11 mouse cellular contexts compared by ENCODE assay signal in the genomic region with DNA sequence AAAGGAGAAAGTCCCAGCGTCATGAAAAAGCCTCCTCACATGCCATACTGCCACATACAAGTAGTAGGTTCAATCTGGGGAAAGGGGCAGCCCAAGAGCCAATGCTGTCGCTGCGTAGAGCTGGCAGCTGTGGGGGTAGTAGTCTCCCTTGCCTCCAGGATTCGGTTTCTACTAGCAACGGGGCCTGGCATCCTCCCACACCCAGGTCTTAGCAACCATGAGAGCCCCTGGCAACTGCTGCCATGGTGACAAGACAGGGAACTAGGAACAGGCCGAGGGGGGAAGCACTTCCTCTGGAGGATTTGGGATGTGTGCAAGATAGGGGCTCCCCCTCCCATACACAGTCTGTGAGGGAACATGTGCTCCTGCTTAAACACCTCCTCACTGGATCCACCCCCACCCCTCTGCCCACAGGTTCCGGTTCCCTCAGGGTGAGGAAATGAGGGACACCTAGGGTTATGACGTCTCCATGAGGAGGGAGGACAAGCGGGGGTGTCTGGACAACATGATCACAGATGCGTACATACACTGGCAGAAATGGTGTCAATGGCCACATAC. TPM values are rescaled to one million over a fixed set of nuclear protein-coding genes. Genes with fewer than 3 reads are reported as not detected.
DNase-seq lines count a peak whose midpoint lies in the region; ATAC-seq and TF ChIP-seq lines count a peak whose summit lies in the region.
"Had no signal": no experiment of that assay in that cellular context is flagged by ENCODE, and none has a peak within 500 bp of the region (broad histone marks: within the 10 kb centered on the region; RNA-seq: fewer than 3 reads in every experiment).

No protein-coding gene starts in this region.

- H3K27ac ChIP-seq in forebrain, embryonic 12.5 days: peak overlapping the region; percentile 54
- peak overlapping the region; percentile 91 for H3K27ac ChIP-seq in midbrain, postnatal 0 days (ENCODE audit: low read depth, low read length)
- H3K27ac ChIP-seq in liver, postnatal 0 days (ENCODE audit: low read depth): no peak overlapping the region
- no peak overlapping the region for H3K27ac ChIP-seq in lung, postnatal 0 days (ENCODE audit: low read length)
- H3K27ac ChIP-seq in limb, embryonic 10.5 days: no peak overlapping the region

- H3K9me3 ChIP-seq in forebrain, embryonic 12.5 days: no peaks in the 10 kb centered on the region
- no peaks in the 10 kb centered on the region for H3K9me3 ChIP-seq in midbrain, postnatal 0 days (ENCODE audit: low read length)
- no peaks in the 10 kb centered on the region for H3K9me3 ChIP-seq in liver, postnatal 0 days (ENCODE audit: low read length)
- no peaks in the 10 kb centered on the region for H3K9me3 ChIP-seq in lung, postnatal 0 days (ENCODE audit: low read length)
- H3K9me3 ChIP-seq in limb, embryonic 10.5 days (replicated peaks): no peaks in the 10 kb centered on the region
- H3K9me3 ChIP-seq: G1E had no signal

- no peak overlapping the region for H3K4me3 ChIP-seq in forebrain, embryonic 12.5 days (replicated peaks)
- H3K4me3 ChIP-seq in midbrain, postnatal 0 days (ENCODE audit: low read depth, low read length): no peak overlapping the region
- no peak overlapping the region for H3K4me3 ChIP-seq in liver, postnatal 0 days (ENCODE audit: low read depth, low read length)
- no peak overlapping the region for H3K4me3 ChIP-seq in lung, postnatal 0 days (ENCODE audit: low read depth, low read length)
- no peak overlapping the region for H3K4me3 ChIP-seq in limb, embryonic 10.5 days
- H3K4me3 ChIP-seq: erythroblast, embryonic 14.5 days had no signal

- TF ChIP-seq CTCF in midbrain, postnatal 0 days (IDR thresholded peaks at IDR 0.05): no peak
- no peak for TF ChIP-seq CTCF in liver, postnatal 0 days (IDR thresholded peaks at IDR 0.05; ENCODE audit: low read depth)
- no peak for TF ChIP-seq CTCF in lung, postnatal 0 days (IDR thresholded peaks at IDR 0.05)

- H3K4me2 ChIP-seq in forebrain, embryonic 12.5 days: peak overlapping the region; percentile 19
- peak overlapping the region; percentile 34 for H3K4me2 ChIP-seq in midbrain, postnatal 0 days (ENCODE audit: low read depth, low read length, poor library complexity, severe bottlenecking)
- H3K4me2 ChIP-seq in liver, postnatal 0 days (ENCODE audit: low read depth, low read length): no peak overlapping the region
- no peak overlapping the region for H3K4me2 ChIP-seq in lung, postnatal 0 days (replicated peaks; ENCODE audit: low read depth, low read length)

- H3K27me3 ChIP-seq in forebrain, embryonic 12.5 days: peaks cover 9% of the 10 kb centered on the region; the same call in 1 of the 2 replicates
- H3K27me3 ChIP-seq in midbrain, postnatal 0 days (ENCODE audit: insufficient read depth, low read length): no peaks in the 10 kb centered on the region
- peaks cover 24% of the 10 kb centered on the region for H3K27me3 ChIP-seq in liver, postnatal 0 days (ENCODE audit: insufficient read depth, low read length)
- H3K27me3 ChIP-seq in lung, postnatal 0 days (replicated peaks; ENCODE audit: insufficient read depth, low read length): 0 out of 2 replicates have a peak, but pooled peaks cover 7% of the 10 kb centered on the region
- H3K27me3 ChIP-seq in limb, embryonic 10.5 days (ENCODE audit: low read depth, poor library complexity, severe bottlenecking): peaks cover 25% of the 10 kb centered on the region

- H3K9ac ChIP-seq in forebrain, embryonic 12.5 days: no peak overlapping the region
- 0 out of 2 replicates have a peak overlapping the region, but pooled peaks have one; percentile 33 for H3K9ac ChIP-seq in midbrain, postnatal 0 days (replicated peaks; ENCODE audit: low read length, poor library complexity, severe bottlenecking)
- H3K9ac ChIP-seq in liver, postnatal 0 days (replicated peaks): no peak overlapping the region
- no peak overlapping the region for H3K9ac ChIP-seq in lung, postnatal 0 days (replicated peaks; ENCODE audit: low read depth)

- H3K4me1 ChIP-seq in forebrain, embryonic 12.5 days: peaks cover 50% of the 10 kb centered on the region
- H3K4me1 ChIP-seq in midbrain, postnatal 0 days (ENCODE audit: insufficient read depth, low read length): peaks cover 30% of the 10 kb centered on the region
- peaks cover 10% of the 10 kb centered on the region for H3K4me1 ChIP-seq in liver, postnatal 0 days (ENCODE audit: insufficient read depth)
- H3K4me1 ChIP-seq in lung, postnatal 0 days (ENCODE audit: insufficient read depth, low read depth, low read length): 0 out of 2 replicates have a peak, but pooled peaks cover 5% of the 10 kb centered on the region
- H3K4me1 ChIP-seq in limb, embryonic 10.5 days: peaks cover 35% of the 10 kb centered on the region

- no peaks in the 10 kb centered on the region for H3K36me3 ChIP-seq in forebrain, embryonic 12.5 days (replicated peaks)
- peaks cover 4% of the 10 kb centered on the region; the same call in 1 of the 2 replicates for H3K36me3 ChIP-seq in midbrain, postnatal 0 days (ENCODE audit: insufficient read depth, low read length)
- no peaks in the 10 kb centered on the region for H3K36me3 ChIP-seq in liver, postnatal 0 days (replicated peaks; ENCODE audit: insufficient read depth, low read length)
- H3K36me3 ChIP-seq in lung, postnatal 0 days (ENCODE audit: insufficient read depth, low read length): no peaks in the 10 kb centered on the region
- no peaks in the 10 kb centered on the region for H3K36me3 ChIP-seq in limb, embryonic 10.5 days
- H3K36me3 ChIP-seq: G1E had no signal

- WGBS in forebrain, embryonic 12.5 days: 31% methylated on average over 10 of the region's 10 CpGs
- 10% methylated on average over 10 of the region's 10 CpGs for WGBS in midbrain, postnatal 0 days
- WGBS in liver, postnatal 0 days (ENCODE audit: insufficient replicate concordance): 60% methylated on average over 10 of the region's 10 CpGs
- 46% methylated on average over 10 of the region's 10 CpGs for WGBS in lung, postnatal 0 days
- 64% methylated on average over 10 of the region's 10 CpGs for whole genome bisulfite sequencing in limb, embryonic 10.5 days

- peak; percentile 98 for DNase-seq in brain, adult 2 months (ENCODE audit: low read depth, low spot score)
- DNase-seq in layer of hippocampus, adult 8-10 months (ENCODE audit: low spot score in 2 of 2): peak; percentile 94 to 96
- DNase-seq in midbrain, postnatal 0 days (ENCODE audit: low spot score): peak; percentile 96
- DNase-seq in liver, postnatal 0 days: no peak
- DNase-seq in gastrocnemius, postnatal 10 days: no peak
- DNase-seq in lung, postnatal 0 days (ENCODE audit: low spot score): no peak
- DNase-seq in limb, embryonic 10.5 days (ENCODE audit: low spot score): no peak

- ATAC-seq in forebrain, embryonic 12.5 days (ENCODE audit: low FRiP score): peak; percentile 39
- peak; percentile 57 for ATAC-seq in midbrain, postnatal 0 days (ENCODE audit: low FRiP score)
- no peak for ATAC-seq in liver, postnatal 0 days
- ATAC-seq in lung, postnatal 0 days: no peak

- no peak for TF ChIP-seq EP300 in liver, postnatal 0 days (IDR thresholded peaks at IDR 0.05; ENCODE audit: low read depth)
- TF ChIP-seq EP300 in lung, postnatal 0 days (IDR thresholded peaks at IDR 0.05): no peak

RNA-seq across cellular contexts. Expression of a gene that starts 2.8 kb away (rescaled TPM):
- 26.0 and 32.3 TPM in 2 replicates for polyA plus RNA-seq in forebrain, embryonic 12.5 days (2016; fragmentation: Nextera tagmentation; extraction: Ambion mirVana)
- 100 to 1,000 TPM; 162 to 202 (median 187) TPM for total RNA-seq in layer of hippocampus, adult 8-10 months (2022)
- 75.6 and 109 TPM in 2 replicates for total RNA-seq in midbrain, postnatal 0 days (2014; rRNA removed)
- 37.9 and 41.4 TPM in 2 replicates for polyA plus RNA-seq in midbrain, postnatal 0 days (2015; fragmentation: Nextera tagmentation; extraction: Ambion mirVana)
- polyA plus RNA-seq in liver, postnatal 0 days (2015; fragmentation: Nextera tagmentation; extraction: Ambion mirVana): 0.73 and 1.0 TPM in 2 replicates
- 100 to 1,000 TPM; 114 to 122 TPM for total RNA-seq in gastrocnemius, postnatal 10 days (2021)
- 5.7 and 6.2 TPM in 2 replicates for polyA plus RNA-seq in lung, postnatal 0 days (2015; fragmentation: Nextera tagmentation; extraction: Ambion mirVana)
- 7.0 and 8.8 TPM in 2 replicates for polyA plus RNA-seq in limb, embryonic 10.5 days (2016; fragmentation: Nextera tagmentation; extraction: Ambion mirVana)
- polyA plus RNA-seq: erythroblast, embryonic 14.5 days had no signal

RNA-seq across cellular contexts. Expression of a gene that starts 22.6 kb away (rescaled TPM):
- 0.85 and 1.1 TPM in 2 replicates for polyA plus RNA-seq in forebrain, embryonic 12.5 days (2016; fragmentation: Nextera tagmentation; extraction: Ambion mirVana)
- total RNA-seq in layer of hippocampus, adult 8-10 months (2022): not detected
- total RNA-seq in midbrain, postnatal 0 days (2014; rRNA removed): not detected in 2 replicates
- polyA plus RNA-seq in midbrain, postnatal 0 days (2015; fragmentation: Nextera tagmentation; extraction: Ambion mirVana): 0.19 and 0.48 TPM in 2 replicates
- polyA plus RNA-seq in liver, postnatal 0 days (2015; fragmentation: Nextera tagmentation; extraction: Ambion mirVana): 0.17 TPM in 1 of 2 replicates, not detected in the other
- total RNA-seq in gastrocnemius, postnatal 10 days (2021): not detected
- 0.30 TPM in 1 of 2 replicates, not detected in the other for polyA plus RNA-seq in lung, postnatal 0 days (2015; fragmentation: Nextera tagmentation; extraction: Ambion mirVana)
- 0.51 and 0.87 TPM in 2 replicates for polyA plus RNA-seq in limb, embryonic 10.5 days (2016; fragmentation: Nextera tagmentation; extraction: Ambion mirVana)
- total RNA-seq: liver, adult 2 months had no signal
- polyA plus RNA-seq: erythroblast, embryonic 14.5 days; G1E; liver, adult 2 months had no signal

RNA-seq across cellular contexts. Expression of a gene that starts 30.4 kb away (rescaled TPM):
- 4.2 and 5.4 TPM in 2 replicates for polyA plus RNA-seq in forebrain, embryonic 12.5 days (2016; fragmentation: Nextera tagmentation; extraction: Ambion mirVana)
- total RNA-seq in layer of hippocampus, adult 8-10 months (2022): 100 to 1,000 TPM; 148 to 179 (median 158) TPM
- 130 and 148 TPM in 2 replicates for total RNA-seq in midbrain, postnatal 0 days (2014; rRNA removed)
- 44.4 and 45.0 TPM in 2 replicates for polyA plus RNA-seq in midbrain, postnatal 0 days (2015; fragmentation: Nextera tagmentation; extraction: Ambion mirVana)
- 0.11 and 0.12 TPM in 2 replicates for polyA plus RNA-seq in liver, postnatal 0 days (2015; fragmentation: Nextera tagmentation; extraction: Ambion mirVana)
- 1 to 10 TPM in 1 of 2 experiments, under 1 TPM in 1; 0.78 to 1.3 TPM for total RNA-seq in gastrocnemius, postnatal 10 days (2021)
- 0.29 and 0.31 TPM in 2 replicates for polyA plus RNA-seq in lung, postnatal 0 days (2015; fragmentation: Nextera tagmentation; extraction: Ambion mirVana)
- polyA plus RNA-seq in limb, embryonic 10.5 days (2016; fragmentation: Nextera tagmentation; extraction: Ambion mirVana): 0.16 TPM in 1 of 2 replicates, not detected in the other
- polyA plus RNA-seq: erythroblast, embryonic 14.5 days had no signal

RNA-seq across cellular contexts. Expression of a gene that starts 53.5 kb away (rescaled TPM):
- polyA plus RNA-seq in forebrain, embryonic 12.5 days (2016; fragmentation: Nextera tagmentation; extraction: Ambion mirVana): 640 and 653 TPM in 2 replicates
- total RNA-seq in layer of hippocampus, adult 8-10 months (2022): 100 to 1,000 TPM; 174 to 191 (median 185) TPM
- total RNA-seq in midbrain, postnatal 0 days (2014; rRNA removed): 192 and 242 TPM in 2 replicates
- 448 and 464 TPM in 2 replicates for polyA plus RNA-seq in midbrain, postnatal 0 days (2015; fragmentation: Nextera tagmentation; extraction: Ambion mirVana)
- polyA plus RNA-seq in liver, postnatal 0 days (2015; fragmentation: Nextera tagmentation; extraction: Ambion mirVana): 127 and 145 TPM in 2 replicates
- 100 to 1,000 TPM; 270 to 274 TPM for total RNA-seq in gastrocnemius, postnatal 10 days (2021)
- polyA plus RNA-seq in lung, postnatal 0 days (2015; fragmentation: Nextera tagmentation; extraction: Ambion mirVana): 242 and 262 TPM in 2 replicates
- polyA plus RNA-seq in limb, embryonic 10.5 days (2016; fragmentation: Nextera tagmentation; extraction: Ambion mirVana): 650 and 691 TPM in 2 replicates

Comparison
In these comparisons a context has a peak if more than half of its experiments do, and no peak if none do; other contexts are left out.
1. DNase-seq: peak in brain, adult 2 months (single experiment), layer of hippocampus, adult 8-10 months (2 of 2) and midbrain, postnatal 0 days (single experiment); none in liver, postnatal 0 days (single experiment), gastrocnemius, postnatal 10 days (single experiment), lung, postnatal 0 days (single experiment) and limb, embryonic 10.5 days (single experiment).
2. ATAC-seq: peak in forebrain, embryonic 12.5 days (single experiment) and midbrain, postnatal 0 days (single experiment); none in liver, postnatal 0 days (single experiment) and lung, postnatal 0 days (single experiment).
3. H3K27ac ChIP-seq: peak in forebrain, embryonic 12.5 days (single experiment) and midbrain, postnatal 0 days (single experiment); none in liver, postnatal 0 days (single experiment), lung, postnatal 0 days (single experiment) and limb, embryonic 10.5 days (single experiment).
4. H3K4me2 ChIP-seq: peak in forebrain, embryonic 12.5 days (single experiment) and midbrain, postnatal 0 days (single experiment); none in liver, postnatal 0 days (single experiment) and lung, postnatal 0 days (single experiment).